Comparison of ENCODE assay signal across 11 mouse cellular contexts in the genomic region with DNA sequence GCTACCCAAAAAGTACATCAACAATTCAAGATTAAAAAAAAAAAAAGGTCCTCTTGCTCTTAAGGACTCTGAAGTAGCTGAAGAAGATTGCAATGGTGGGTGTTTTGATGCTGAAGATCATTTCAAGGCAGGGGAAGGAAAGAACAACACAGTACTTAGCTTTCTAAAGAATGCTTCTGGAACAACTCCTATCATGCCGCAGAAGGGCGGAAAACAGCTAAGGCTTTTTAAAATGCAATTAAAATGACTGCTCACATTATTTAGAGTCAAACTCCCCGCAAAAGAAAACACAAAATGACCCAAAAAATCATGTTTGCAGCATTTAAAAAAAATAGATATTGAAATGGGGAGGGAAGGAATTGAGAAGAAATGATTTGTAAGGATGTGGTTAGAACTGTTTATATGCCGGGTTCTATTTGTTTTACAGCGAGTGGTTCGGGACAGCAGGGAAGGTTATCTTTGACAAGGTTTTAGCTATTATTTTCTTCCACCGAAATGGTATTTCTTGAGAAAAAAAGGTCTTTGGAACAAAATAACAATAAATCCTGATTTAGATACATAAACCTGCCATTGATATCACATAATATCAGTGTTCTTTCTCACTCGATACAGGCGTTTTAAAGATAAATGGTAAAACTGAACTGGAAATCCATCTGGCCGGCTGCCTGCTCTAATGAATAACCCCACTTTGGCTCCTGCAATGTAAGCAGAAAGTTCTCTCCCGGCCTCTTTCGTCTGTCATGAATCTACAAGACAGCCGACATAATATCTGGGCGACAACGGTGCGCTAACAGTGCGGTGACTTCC.
DNase-seq lines count a peak whose midpoint lies in the region; ATAC-seq lines count a peak whose summit lies in the region.
"Had no signal": no experiment of that assay in that cellular context is flagged by ENCODE, and none has a peak within 500 bp of the region (broad histone marks: within the 10 kb centered on the region; RNA-seq: fewer than 3 reads in every experiment).

No protein-coding gene starts in this region.

- DNase-seq in heart, adult 11 months: peak; percentile 89
- DNase-seq in forelimb bud, embryonic 11.5 days (ENCODE audit: low read depth, low spot score): peak; percentile 43
- DNase-seq in ovary, postnatal 10 days (ENCODE audit: low spot score): peak; percentile 18
- DNase-seq in right cerebral cortex, adult 2 months (ENCODE audit: low spot score in 2 of 2): no peak
- DNase-seq in right cerebral cortex, postnatal 10 days (ENCODE audit: low spot score in 2 of 2): no peak
- DNase-seq: cerebellum, adult 11-12 months had no signal

- ATAC-seq in heart, embryonic 11.5 days (replicated peaks; ENCODE audit: insufficient number of reproducible peaks, low FRiP score, low TSS enrichment): no peak
- ATAC-seq in kidney, embryonic 16.5 days (ENCODE audit: low FRiP score, low TSS enrichment): peak; percentile 89
- no peak for ATAC-seq in neural tube, embryonic 15.5 days (ENCODE audit: low FRiP score)

- H3K4me3 ChIP-seq in heart, embryonic 11.5 days (ENCODE audit: low read depth, low read length): no peak overlapping the region
- peak overlapping the region; percentile 19; the same call in 1 of the 2 replicates for H3K4me3 ChIP-seq in kidney, embryonic 16.5 days (ENCODE audit: low read length)
- no peak overlapping the region for H3K4me3 ChIP-seq in neural tube, embryonic 15.5 days (replicated peaks)
- H3K4me3 ChIP-seq: forebrain, embryonic 12.5 days had no signal

- H3K36me3 ChIP-seq in heart, embryonic 11.5 days (ENCODE audit: control insufficient read depth, insufficient read depth, low read length): no peaks in the 10 kb centered on the region
- H3K36me3 ChIP-seq in kidney, embryonic 16.5 days (ENCODE audit: insufficient read depth, low read length): no peaks in the 10 kb centered on the region
- no peaks in the 10 kb centered on the region for H3K36me3 ChIP-seq in neural tube, embryonic 15.5 days
- H3K36me3 ChIP-seq: forebrain, embryonic 12.5 days had no signal

- no peak overlapping the region for H3K9ac ChIP-seq in heart, embryonic 11.5 days (ENCODE audit: low read depth, low read length)
- H3K9ac ChIP-seq in kidney, embryonic 16.5 days (replicated peaks; ENCODE audit: low read length): 0 out of 2 replicates have a peak overlapping the region, but pooled peaks have one; percentile 12
- no peak overlapping the region for H3K9ac ChIP-seq in neural tube, embryonic 15.5 days (replicated peaks)
- H3K9ac ChIP-seq: forebrain, embryonic 12.5 days had no signal

- H3K4me1 ChIP-seq in heart, embryonic 11.5 days (ENCODE audit: control insufficient read depth, insufficient read depth, low read length): no peaks in the 10 kb centered on the region
- peaks cover 17% of the 10 kb centered on the region; the same call in 1 of the 2 replicates for H3K4me1 ChIP-seq in kidney, embryonic 16.5 days (ENCODE audit: insufficient read depth, low read length)
- H3K4me1 ChIP-seq in neural tube, embryonic 15.5 days: no peaks in the 10 kb centered on the region
- H3K4me1 ChIP-seq: forebrain, embryonic 12.5 days had no signal

- no peaks in the 10 kb centered on the region for H3K9me3 ChIP-seq in heart, embryonic 11.5 days (replicated peaks; ENCODE audit: control insufficient read depth, low read length)
- no peaks in the 10 kb centered on the region for H3K9me3 ChIP-seq in kidney, embryonic 16.5 days (ENCODE audit: low read length)
- H3K9me3 ChIP-seq in neural tube, embryonic 15.5 days (replicated peaks): no peaks in the 10 kb centered on the region
- H3K9me3 ChIP-seq: forebrain, embryonic 12.5 days had no signal

- H3K27ac ChIP-seq in heart, embryonic 11.5 days (ENCODE audit: low read depth, low read length): no peak overlapping the region
- H3K27ac ChIP-seq in kidney, embryonic 16.5 days (ENCODE audit: low read length): peak overlapping the region; percentile 92
- H3K27ac ChIP-seq in neural tube, embryonic 15.5 days (replicated peaks): no peak overlapping the region
- H3K27ac ChIP-seq: forebrain, embryonic 12.5 days; macrophage had no signal

- no peak overlapping the region for H3K4me2 ChIP-seq in heart, embryonic 11.5 days
- peak overlapping the region; percentile 43 for H3K4me2 ChIP-seq in kidney, embryonic 16.5 days (replicated peaks; ENCODE audit: low read depth, low read length)
- no peak overlapping the region for H3K4me2 ChIP-seq in neural tube, embryonic 15.5 days
- H3K4me2 ChIP-seq: forebrain, embryonic 12.5 days had no signal

- H3K27me3 ChIP-seq in heart, embryonic 11.5 days (ENCODE audit: control insufficient read depth, insufficient read depth, low read length): no peaks in the 10 kb centered on the region
- no peaks in the 10 kb centered on the region for H3K27me3 ChIP-seq in kidney, embryonic 16.5 days (ENCODE audit: insufficient read depth, low read length)
- H3K27me3 ChIP-seq in neural tube, embryonic 15.5 days (replicated peaks): no peaks in the 10 kb centered on the region
- H3K27me3 ChIP-seq: forebrain, embryonic 12.5 days had no signal

- WGBS in heart, embryonic 11.5 days (ENCODE audit: insufficient replicate concordance): 80% methylated on average over 17 of the region's 17 CpGs
- 30% methylated on average over 17 of the region's 17 CpGs for WGBS in kidney, embryonic 16.5 days
- 71% methylated on average over 17 of the region's 17 CpGs for WGBS in neural tube, embryonic 15.5 days

Comparison
In these comparisons a context has a peak if more than half of its experiments do, and no peak if none do; other contexts are left out.
1. DNase-seq: peak in heart, adult 11 months (single experiment), forelimb bud, embryonic 11.5 days (single experiment) and ovary, postnatal 10 days (single experiment); none in right cerebral cortex, adult 2 months (0 of 2) and right cerebral cortex, postnatal 10 days (0 of 2).